Mouse (Mus musculus) cerebellum, adult 11 months (tissue): ENCODE measurements around the gene Olfr53.
"Not testable (repeated sequence)": the region's sequence is repeated elsewhere in the genome, so short reads cannot be mapped to it uniquely, and the experiment has no call there.

Source experiments
- DNase-seq: peaks from one replicate; pipeline ENCODE4 v3.0.0; 2022

The Olfr53 gene

GRCm38 (mm10) chr7:140646152-140646551 is at the start of gene Olfr53:
Gene Olfr53, plus strand, starts transcription at chr7:140646452.
- DNase-seq: no peak

GRCm38 (mm10) chr7:140600969-140601368 is 45.3 kb upstream of the Olfr53 start, which contains the start of gene Olfr46:
Gene Olfr46, plus strand, starts transcription at chr7:140601269.
- DNase-seq: not testable (repeated sequence)

GRCm38 (mm10) chr7:140628670-140629069 is 17.6 kb upstream of the Olfr53 start, which contains the start of gene Olfr61:
Gene Olfr61, plus strand, starts transcription at chr7:140628970.
- DNase-seq: not testable (repeated sequence)

- DNase-seq: no peak
These were observed 15.7 kb upstream of the Olfr53 start for GRCm38 (mm10) chr7:140630559-140630958.

GRCm38 (mm10) chr7:140659630-140660029 is 13.4 kb downstream of the Olfr53 start, which contains the start of gene Olfr539:
Gene Olfr539, plus strand, starts transcription at chr7:140659930.
- DNase-seq: no peak

GRCm38 (mm10) chr7:140670693-140671092 is 24.4 kb downstream of the Olfr53 start:
- not testable (repeated sequence) for DNase-seq

GRCm38 (mm10) chr7:140675863-140676262 is 29.6 kb downstream of the Olfr53 start:
- no peak for DNase-seq

- DNase-seq: not testable (repeated sequence)
These were observed 33.3 kb downstream of the Olfr53 start for GRCm38 (mm10) chr7:140679591-140679990.

GRCm38 (mm10) chr7:140681651-140682050 is 35.4 kb downstream of the Olfr53 start, which contains the start of gene Olfr45:
Gene Olfr45, plus strand, starts transcription at chr7:140681951.
- DNase-seq: no peak

GRCm38 (mm10) chr7:140696967-140697366 is 50.7 kb downstream of the Olfr53 start, which contains the start of gene Olfr541:
Gene Olfr541, plus strand, starts transcription at chr7:140697267.
- DNase-seq: no peak
